Mouse (Mus musculus) ES-E14 (cell line): Measurements from ENCODE around the gene Hist1h4i. TPM values are rescaled to one million over a fixed set of nuclear protein-coding genes. Genes with fewer than 3 reads are reported as not detected.
"Not testable (repeated sequence)": the region's sequence is repeated elsewhere in the genome, so short reads cannot be mapped to it uniquely, and the experiment has no call there.

Experiments used
- DNase-seq: peaks from one replicate; pipeline ENCODE4 v3.0.0-alpha.2; 2013; ENCODE audit warnings: low read depth, low spot score
- H3K27ac ChIP-seq: 2 replicates; pipeline ENCODE4 v1.5.1; 2012; ENCODE audit warnings: low read depth, mild to moderate bottlenecking, low read length, moderate library complexity, mixed read lengths; ENCODE audit not compliant: poor library complexity, insufficient read depth, severe bottlenecking
- H3K36me3 ChIP-seq: 2 replicates; pipeline ENCODE4 v1.6.1; 2012; ENCODE audit warnings: mild to moderate bottlenecking, low read length, moderate library complexity, mixed read lengths; ENCODE audit not compliant: control insufficient read depth, poor library complexity, insufficient read depth, severe bottlenecking
- H3K4me1 ChIP-seq, 2 experiments: fragments of 150-350 bp in 1 of 2; sonication (generic) in 1 of 2; 2 replicates each; pipeline ENCODE4 v1.6.1; 2012; ENCODE audit warnings: low read length in 2 of 2, mild to moderate bottlenecking in 1 of 2, mixed read lengths in 1 of 2; ENCODE audit not compliant: control insufficient read depth in 2 of 2, insufficient read depth in 2 of 2, poor library complexity in 1 of 2
- H3K4me3 ChIP-seq, 2 experiments: fragments of 150-350 bp in 1 of 2; sonication (generic) in 1 of 2; 2 replicates each; pipeline ENCODE4 v1.5.1; 2012; ENCODE audit warnings: low read length in 2 of 2, low read depth in 1 of 2, mild to moderate bottlenecking in 1 of 2, mixed read lengths in 1 of 2; ENCODE audit not compliant: insufficient read depth in 1 of 2, poor library complexity in 1 of 2, severe bottlenecking in 1 of 2
- H3K9ac ChIP-seq: 2 replicates; pipeline ENCODE4 v1.6.1; 2012; ENCODE audit warnings: low read depth, mild to moderate bottlenecking, low read length, mixed read lengths; ENCODE audit not compliant: poor library complexity, insufficient read depth, severe bottlenecking
- H3K9me3 ChIP-seq: fragments of 150-350 bp; sonication (generic); 2 replicates; pipeline ENCODE4 v1.6.1; 2012; ENCODE audit warnings: low read depth, mild to moderate bottlenecking, low read length; ENCODE audit not compliant: control insufficient read depth, insufficient read depth
- CHD2 ChIP-seq: IDR thresholded peaks from 2 replicates; pipeline ENCODE4 v1.6.1; 2014; ENCODE audit warnings: mild to moderate bottlenecking, low read depth, low read length, inconsistent platforms
- HCFC1 ChIP-seq: IDR thresholded peaks from 2 replicates; pipeline ENCODE4 v1.6.1; 2012; ENCODE audit warnings: low read length, inconsistent platforms, borderline replicate concordance; ENCODE audit not compliant: insufficient read depth
- MAFK ChIP-seq: IDR thresholded peaks from 2 replicates; pipeline ENCODE4 v1.6.1; 2014; ENCODE audit warnings: mild to moderate bottlenecking, low read depth, low read length, inconsistent platforms; ENCODE audit not compliant: insufficient read depth
- ZC3H11A ChIP-seq: IDR thresholded peaks from 2 replicates; pipeline ENCODE4 v1.6.1; 2012; ENCODE audit warnings: low read depth, mild to moderate bottlenecking, inconsistent platforms, low read length, borderline replicate concordance
- ZNF384 ChIP-seq: IDR thresholded peaks from 2 replicates; pipeline ENCODE4 v1.6.1; 2012; ENCODE audit warnings: low read depth, low read length, inconsistent platforms
- in situ Hi-C, 2 experiments: fragments of 600-800 bp; cut with MboI; formaldehyde crosslinking; loops; one replicate each; pipeline ENCODE4 v1.15.1; 2025; ENCODE audit warnings: low sequenced_read_pairs in 2 of 2, inconsistent platforms in 1 of 2; ENCODE audit not compliant: unreplicated experiment in 2 of 2
- total RNA-seq: library from RNA; depleted of rRNA; stranded (reverse); fragments of 300-350 nt; gene quantifications from 2 replicates; pipeline ENCODE4 v1.2.3, GENCODE M21; 2012; rRNA removed

The Hist1h4i gene
- 814 and 830 TPM in 2 replicates for total RNA-seq

GRCm38 (mm10) chr13:22041142-22041536 is at the start of gene Hist1h4i:
Gene Hist1h4i (minus strand): TSS chr13:22041362.
- H3K9ac ChIP-seq = peak within 1 kb of the TSS; percentile 92
- H3K36me3 ChIP-seq, DNase-seq, H3K4me1 ChIP-seq, H3K9me3 ChIP-seq: not testable (repeated sequence)
- peak within 1 kb of the TSS; percentile 42 to 78 for H3K4me3 ChIP-seq
- H3K27ac ChIP-seq = peak within 1 kb of the TSS; percentile 92
- in situ Hi-C loops = loop anchor here (25.0 kb wide), 6 partner anchors 304 to 1721 kb away; partner anchors contain the start of genes Abt1 (in 1 of the 2), Hist1h1a (in 1 of the 2), Hist1h1d (in 1 of the 2) and Hist1h1t (in 1 of the 2)

- not testable (repeated sequence) for H3K27ac ChIP-seq, H3K4me1 ChIP-seq, H3K9ac ChIP-seq, H3K4me3 ChIP-seq, H3K36me3 ChIP-seq, DNase-seq, H3K9me3 ChIP-seq
- in situ Hi-C loops = loop anchor here (25.0 kb wide), 1 partner anchor 1153 kb away; the partner anchor contains the start of genes Vmn1r222 (in 2 of the 2) and Vmn1r223 (in 2 of the 2)
These were observed 43.0 kb upstream of the Hist1h4i start, which contains the start of gene Vmn1r188 for GRCm38 (mm10) chr13:22084140-22084539. Gene Vmn1r188 (plus strand): TSS chr13:22084440.

- TF ChIP-seq ZNF384 (no peak), CHD2 (no peak)
- no peaks in the 10 kb centered on the region for H3K9me3 ChIP-seq
- H3K36me3 ChIP-seq = no peaks in the 10 kb centered on the region
- H3K4me1 ChIP-seq = no peaks in the 10 kb centered on the region
- no peak overlapping the region for H3K9ac ChIP-seq
- in situ Hi-C loops = no loop called here
- no peak for DNase-seq
- H3K27ac ChIP-seq = no peak overlapping the region
- H3K4me3 ChIP-seq = no peak overlapping the region
These were observed 22.3 kb upstream of the Hist1h4i start for GRCm38 (mm10) chr13:22063468-22063867.

- Histone ChIP-seq H3K27ac (no peak overlapping the region), H3K4me3 (no peak overlapping the region), H3K4me1 (no peaks in the 10 kb centered on the region), H3K9ac (no peak overlapping the region), H3K36me3 (no peaks in the 10 kb centered on the region), H3K9me3 (no peaks in the 10 kb centered on the region)
- no peak for TF ChIP-seq ZC3H11A
- TF ChIP-seq HCFC1 = no peak
- TF ChIP-seq MAFK = no peak
- TF ChIP-seq CHD2 = no peak
- no peak for TF ChIP-seq ZNF384
- in situ Hi-C loops = no loop called here
- no peak for DNase-seq
These were observed 20.3 kb upstream of the Hist1h4i start for GRCm38 (mm10) chr13:22061422-22061821.

GRCm38 (mm10) chr13:22053754-22054153 is 12.6 kb upstream of the Hist1h4i start:
- Histone ChIP-seq H3K4me1 (no peaks in the 10 kb centered on the region), H3K9me3 (no peaks in the 10 kb centered on the region)

More at GRCm38 (mm10) chr13:22053754-22054153, 12.6 kb upstream of the Hist1h4i start:
- in situ Hi-C loops = loop anchor here in 1 of 2 experiments (10.0 kb wide), 1 partner anchor 1351 kb away; no protein-coding TSS in a partner anchor
- H3K4me3 ChIP-seq = no peak overlapping the region
- no peak overlapping the region for H3K9ac ChIP-seq
- no peak for TF ChIP-seq ZNF384
- TF ChIP-seq ZC3H11A = no peak
- TF ChIP-seq CHD2 = no peak
- no peak for TF ChIP-seq MAFK
- TF ChIP-seq HCFC1 = no peak
- no peaks in the 10 kb centered on the region for H3K36me3 ChIP-seq
- H3K27ac ChIP-seq = no peak overlapping the region
- DNase-seq = no peak
